Mouse (Mus musculus) Muller cell, postnatal 12 days (primary cell): Measurements from ENCODE around the gene Sebox.
A peak's percentile ranks its signal among the peaks of the same experiment; 100 is the strongest.

Experiments
- DNase-seq: peaks from one replicate; pipeline ENCODE4 v3.0.0-alpha.2; 2015; ENCODE audit errors: inconsistent ontology term

Gene Sebox

DNA sequence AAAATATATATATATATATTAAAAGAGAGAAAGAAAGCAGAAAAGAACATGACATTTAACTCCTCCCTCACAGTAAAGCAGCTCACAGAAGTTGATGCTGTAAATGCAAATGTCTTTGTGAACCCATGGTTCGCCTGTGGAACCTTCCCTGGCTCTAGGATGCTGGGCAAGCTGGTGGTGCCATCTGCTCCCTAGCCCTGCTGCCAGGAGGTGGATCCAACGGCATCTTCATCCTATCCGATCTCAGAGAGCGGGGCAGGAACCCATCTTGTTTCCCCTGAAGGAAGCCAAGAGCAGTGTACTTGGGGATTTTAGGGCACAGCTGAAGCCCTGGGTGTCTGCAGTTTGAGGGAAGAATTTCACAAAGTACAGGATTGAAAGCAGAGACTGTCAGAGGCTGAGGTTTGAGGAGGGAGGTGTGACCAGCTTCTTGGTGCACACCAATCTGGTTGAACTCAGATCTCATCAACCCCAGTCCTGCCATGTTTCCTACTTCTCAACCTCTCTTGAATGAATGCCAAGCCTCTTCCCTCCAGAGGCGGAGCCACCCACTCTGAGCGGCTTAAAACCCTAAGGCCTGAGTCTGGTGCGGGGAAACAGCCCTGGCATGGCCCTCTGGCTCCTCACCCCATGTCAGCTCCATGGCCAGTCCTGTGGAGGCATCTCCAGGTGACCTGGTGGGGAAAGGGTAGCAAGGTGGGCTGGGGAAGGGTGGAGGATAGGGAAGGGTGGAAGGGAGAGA is at the start of gene Sebox:
Gene Sebox (plus strand): TSS at position 539 of the 742 bp plus-strand sequence.
- no peak for DNase-seq

DNA sequence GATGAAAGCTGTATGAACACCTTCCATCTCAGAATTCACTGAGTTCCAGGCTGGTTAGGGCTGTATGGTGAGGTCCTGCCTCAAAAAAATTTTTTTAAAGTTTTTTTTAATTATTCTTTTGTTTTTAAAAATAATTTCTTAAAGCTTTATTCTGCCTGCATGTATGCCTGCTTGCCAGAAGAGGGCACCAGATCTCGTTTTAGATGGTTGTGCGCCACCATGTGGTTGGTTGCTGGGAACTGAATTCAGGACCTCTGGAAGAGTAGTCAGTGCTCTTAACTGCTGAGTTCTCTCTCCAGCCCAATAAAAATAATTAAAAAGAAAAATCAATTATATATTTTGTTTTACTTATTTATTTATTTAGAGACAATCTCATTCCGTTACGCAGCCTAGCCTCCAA is 49.6 kb upstream of the Sebox start:
- DNase-seq = peak; percentile 36

DNA sequence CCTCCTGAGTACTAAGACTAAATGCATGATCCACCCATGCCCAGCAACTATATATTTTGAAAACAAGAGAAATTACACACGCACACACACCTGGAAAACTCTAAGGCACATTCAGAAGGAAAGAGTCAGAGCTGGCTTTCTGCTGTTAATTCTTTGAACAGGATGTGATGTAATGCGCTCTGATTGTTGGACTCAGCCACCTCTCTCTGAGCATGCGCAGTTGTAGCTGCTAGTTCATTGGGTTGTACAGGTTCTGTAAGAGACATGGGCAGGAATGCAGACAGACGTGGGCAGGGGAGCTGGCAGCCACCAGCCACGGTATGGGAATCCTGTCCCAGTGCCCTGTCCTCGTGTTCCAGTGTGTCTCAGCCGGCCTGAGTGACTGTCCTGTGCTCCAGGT is 49.0 kb upstream of the Sebox start:
- no peak for DNase-seq

DNA sequence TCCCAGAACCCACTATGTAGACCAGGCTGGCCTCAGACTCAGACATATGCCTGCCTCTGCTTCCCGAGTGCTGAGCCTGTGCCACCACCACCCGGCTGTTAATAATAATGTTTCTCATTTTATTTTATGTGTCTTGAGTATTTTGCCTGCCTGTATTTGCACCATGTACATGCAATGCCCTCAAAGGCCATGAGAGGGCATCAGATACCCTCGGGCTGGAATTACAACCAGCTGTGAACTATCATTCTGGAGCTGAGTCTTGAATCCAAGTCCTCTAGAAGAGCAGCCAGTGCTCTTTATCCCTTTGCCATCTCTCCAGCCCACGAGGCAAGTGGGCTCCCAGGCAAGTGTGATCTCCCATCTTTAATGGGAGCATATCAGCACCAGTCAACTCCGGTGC is 47.9 kb upstream of the Sebox start:
- no peak for DNase-seq

- no peak for DNase-seq
Observed at GRCm38 (mm10) chr11:78458740-78459139, 44.5 kb upstream of the Sebox start.

DNA sequence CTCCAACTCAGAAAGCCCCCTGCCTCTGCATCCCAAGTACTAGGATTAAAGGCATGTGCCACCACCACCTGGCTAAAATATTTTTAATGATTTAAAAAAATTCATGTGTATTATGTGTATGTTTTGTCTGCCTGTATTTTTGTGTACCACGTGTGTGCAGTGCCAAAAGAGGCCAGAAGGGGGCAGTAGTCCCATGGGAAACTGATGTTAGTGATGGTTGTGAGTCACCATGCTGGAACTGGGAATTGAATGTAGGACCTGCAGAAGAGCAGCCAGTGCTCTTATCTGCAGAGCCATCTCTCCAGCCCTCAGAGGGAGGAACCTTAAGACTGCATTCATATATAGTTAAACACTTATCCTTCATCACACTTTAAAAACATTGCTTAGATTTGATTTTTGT is 41.4 kb upstream of the Sebox start:
- DNase-seq = no peak

DNA sequence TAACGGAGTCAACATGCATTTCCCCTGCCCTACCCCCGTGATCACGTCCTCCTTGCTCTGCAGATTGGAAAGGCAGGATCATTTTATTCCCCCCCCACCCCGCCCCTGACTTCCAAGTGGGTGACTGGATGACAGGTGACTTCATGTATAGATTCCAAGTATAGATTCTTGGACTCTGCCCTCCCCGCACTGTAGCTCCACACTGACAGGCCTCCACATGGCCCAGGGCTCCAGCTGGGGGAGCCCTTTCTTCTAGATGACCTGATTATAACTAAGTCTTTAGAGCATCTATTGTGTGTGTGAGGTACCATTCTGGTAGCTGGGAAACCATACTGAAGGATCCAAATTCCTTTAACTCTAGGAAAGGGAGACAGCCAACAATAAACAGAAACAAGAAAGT is 40.6 kb upstream of the Sebox start:
- no peak for DNase-seq

DNA sequence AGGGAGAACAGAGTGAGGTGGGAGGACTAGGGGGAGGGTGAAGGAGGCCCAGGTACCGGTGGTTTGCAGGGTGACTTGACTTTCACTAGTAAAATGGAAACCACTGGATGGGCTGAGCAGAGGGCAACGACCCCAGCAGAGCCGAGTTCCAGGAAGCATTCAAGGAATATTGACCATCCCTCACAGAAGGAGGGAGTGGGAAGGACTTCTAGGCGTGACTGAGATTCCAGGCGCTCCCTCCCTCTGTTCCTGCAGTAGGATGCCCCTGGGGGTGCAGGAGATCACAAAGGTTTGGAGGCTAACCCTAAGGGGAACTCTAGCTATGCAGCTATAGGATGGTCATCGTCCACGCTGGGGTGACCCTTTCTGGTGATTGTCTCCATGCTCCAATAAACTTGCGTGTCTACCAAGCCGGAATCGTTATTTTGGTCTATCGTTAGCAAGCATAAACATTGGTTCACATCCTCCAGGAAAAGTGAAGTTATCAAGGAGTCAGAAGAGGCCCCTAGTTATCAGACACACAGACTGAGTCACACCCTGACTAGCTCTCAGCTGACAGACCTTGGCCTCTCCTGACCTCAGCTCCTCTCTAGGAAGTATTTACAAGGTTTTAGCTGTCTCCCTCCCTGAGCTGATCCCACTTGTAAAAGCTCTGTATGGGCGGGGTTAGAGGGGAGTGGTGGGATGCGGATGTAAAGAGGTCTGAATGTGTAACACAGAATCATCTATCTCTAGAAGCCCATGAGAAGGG is 39.8 kb upstream of the Sebox start:
- no peak for DNase-seq

DNA sequence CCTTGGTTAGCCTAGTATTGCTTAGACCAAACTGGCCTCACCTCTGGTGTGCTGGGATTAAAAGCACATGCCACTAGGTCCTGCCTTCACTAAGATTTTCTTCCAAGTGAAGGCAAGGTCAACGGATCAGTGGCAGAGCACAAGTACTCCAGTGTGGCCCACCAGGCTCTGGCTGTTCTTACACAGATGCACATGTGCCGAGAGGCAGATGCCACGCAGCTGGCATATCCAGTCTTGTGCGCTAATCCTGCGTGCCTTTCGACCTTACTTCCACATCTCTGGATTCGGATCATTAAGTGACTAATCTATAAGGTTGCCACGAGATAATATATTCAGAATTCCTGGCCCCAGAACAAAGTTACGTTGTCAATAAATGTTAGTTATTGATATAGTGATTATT is 38.1 kb upstream of the Sebox start:
- DNase-seq = no peak

- DNase-seq = peak; percentile 85
Observed at GRCm38 (mm10) chr11:78465568-78466180, 37.6 kb upstream of the Sebox start, which contains the start of gene Slc46a1. Slc46a1 (plus strand) TSS chr11:78465697.

GRCm38 (mm10) chr11:78466242-78466912 is 36.9 kb upstream of the Sebox start:
- DNase-seq = no peak

DNA sequence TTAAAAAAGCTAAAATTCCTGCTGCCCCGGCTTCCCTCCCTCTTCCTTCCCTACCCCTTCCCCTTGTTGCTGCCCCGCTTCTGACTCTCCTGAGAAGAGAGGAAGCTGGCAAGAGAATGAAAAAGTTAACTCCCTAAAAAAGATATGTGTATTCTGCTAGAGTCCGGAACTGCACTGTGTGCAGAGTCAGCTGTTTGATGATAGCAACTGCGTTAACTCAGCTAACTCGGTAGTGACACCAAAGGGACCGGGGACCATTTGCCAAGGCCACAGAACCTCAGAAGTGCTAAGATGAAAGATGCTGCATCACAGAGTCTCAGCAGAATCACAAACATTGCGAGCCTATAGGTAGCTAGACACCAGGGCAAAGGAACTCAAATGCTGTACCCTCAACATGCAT is 35.7 kb upstream of the Sebox start:
- DNase-seq = no peak

DNA sequence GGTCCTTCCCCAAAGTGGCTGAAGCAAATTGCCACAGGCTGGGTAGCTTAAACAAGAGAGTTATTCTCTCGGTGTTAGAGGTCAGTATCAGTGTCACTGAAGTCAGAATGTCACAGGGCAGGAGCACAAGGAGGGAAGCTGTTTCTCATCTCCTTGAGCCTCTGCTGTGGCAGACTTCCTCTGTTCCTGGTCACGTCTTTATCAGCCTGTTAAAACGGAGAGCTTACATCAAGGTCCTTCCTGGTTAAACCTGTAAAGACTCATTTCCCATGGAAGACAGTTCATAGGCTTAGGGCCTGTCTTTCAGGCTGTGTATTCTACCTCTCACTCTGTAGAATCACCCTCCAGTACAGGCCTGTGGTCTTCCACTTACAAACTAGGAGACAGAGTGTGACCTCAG is 35.3 kb upstream of the Sebox start:
- DNase-seq = no peak

DNA sequence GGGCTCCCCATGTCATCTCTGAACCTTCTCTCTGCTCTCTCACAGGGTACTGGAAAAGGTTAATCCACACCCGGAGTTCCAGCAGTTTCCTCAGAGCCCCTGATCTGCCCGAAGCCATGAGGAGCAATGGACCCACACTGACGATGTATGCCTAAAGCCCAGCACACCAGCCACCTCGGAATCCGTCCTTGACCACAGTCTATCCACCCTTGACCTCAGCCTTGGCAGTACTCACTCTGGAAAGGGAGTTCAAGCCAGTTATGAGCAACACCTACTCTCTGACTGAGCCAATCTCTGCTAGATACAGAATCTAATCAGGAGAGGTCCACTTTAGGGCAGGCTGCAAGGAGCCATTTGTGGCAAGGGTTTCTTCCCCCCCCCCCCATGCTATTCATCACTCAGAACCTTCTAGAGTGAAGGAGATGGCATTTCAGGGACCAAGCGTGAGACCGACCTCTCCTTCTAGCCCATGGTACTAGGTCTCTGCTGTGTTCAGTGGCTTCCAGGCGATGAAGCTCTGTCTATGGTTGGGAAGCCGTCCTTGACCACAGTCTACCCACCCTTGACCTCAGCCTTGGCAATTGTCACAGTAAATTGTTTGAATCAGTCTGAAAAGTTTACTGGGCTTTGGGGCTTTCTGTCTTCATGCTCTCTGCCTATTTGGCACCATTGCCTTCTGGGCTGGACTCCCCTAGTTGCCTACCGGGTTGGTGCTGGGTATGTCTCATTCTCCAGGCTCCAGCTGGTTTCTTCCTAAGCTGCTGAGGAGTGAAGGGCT is 31.7 kb upstream of the Sebox start:
- peak; percentile 12 for DNase-seq

DNA sequence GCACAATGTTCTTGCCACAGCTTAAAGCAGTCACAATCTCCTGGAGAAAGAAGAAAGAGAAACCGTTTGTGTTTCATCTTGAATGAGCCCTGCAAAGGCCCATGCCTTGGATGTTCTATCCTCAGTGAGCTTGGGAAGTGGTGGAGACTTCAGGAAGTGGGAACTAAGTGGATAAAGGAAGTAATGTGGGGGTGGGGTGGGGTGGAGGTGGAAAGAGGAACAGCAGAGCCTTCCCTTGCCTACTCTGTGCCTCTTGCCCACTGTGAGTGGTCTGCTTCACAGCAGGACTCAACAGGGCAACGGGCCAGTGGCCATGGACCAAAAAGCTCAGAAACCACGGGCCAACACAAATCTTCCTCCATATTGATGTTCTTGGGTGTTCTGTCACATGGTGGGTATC is 28.0 kb upstream of the Sebox start:
- DNase-seq = no peak

- DNase-seq = no peak
Observed at GRCm38 (mm10) chr11:78483639-78484038, 19.6 kb upstream of the Sebox start.

DNA sequence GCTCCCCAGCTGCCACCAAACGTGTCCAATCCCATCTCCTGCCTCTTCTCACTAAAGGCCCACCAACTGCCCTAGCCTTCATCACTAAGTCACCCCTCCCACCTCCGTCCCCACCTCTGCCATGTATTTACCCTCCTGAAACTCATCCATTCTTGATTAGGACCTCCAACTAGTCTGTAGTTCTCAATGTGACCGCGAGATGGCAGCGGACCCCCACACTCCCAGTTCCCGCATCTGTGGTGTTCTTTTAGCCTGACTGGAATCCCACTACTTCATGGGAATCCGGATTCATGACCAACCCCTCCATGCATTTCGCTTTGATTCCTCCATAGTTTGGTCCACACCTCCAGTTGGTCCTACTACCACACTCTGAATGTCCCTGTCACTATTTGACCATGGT is 15.1 kb upstream of the Sebox start:
- DNase-seq = peak; percentile 64

DNA sequence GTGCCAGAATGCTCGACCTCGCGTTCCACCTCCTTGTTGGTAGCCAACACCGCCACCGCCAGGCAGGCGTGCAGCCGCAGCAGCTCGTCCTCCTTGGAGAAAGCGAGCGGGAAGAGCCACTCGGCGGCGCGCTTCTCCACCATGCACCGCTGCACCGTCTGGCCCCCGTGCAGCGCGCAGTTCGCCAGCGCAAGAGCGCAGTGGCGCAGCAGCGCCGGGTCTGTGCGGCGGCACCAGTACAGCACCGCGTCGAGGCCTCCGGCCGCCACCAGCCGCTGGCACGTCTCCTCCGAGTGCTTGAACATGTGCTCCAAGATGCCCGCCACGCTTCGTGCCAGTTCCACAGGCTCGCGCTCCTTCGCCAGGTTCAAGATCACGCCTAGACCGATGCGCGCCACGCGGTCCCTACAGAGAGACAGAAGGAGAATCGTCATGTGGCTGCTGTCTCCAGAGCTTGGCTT is 12.4 kb upstream of the Sebox start:
- DNase-seq = peak; percentile 50

GRCm38 (mm10) chr11:78495904-78496303 is 7.3 kb upstream of the Sebox start:
- peak; percentile 59 for DNase-seq

GRCm38 (mm10) chr11:78497071-78497541 is 6.1 kb upstream of the Sebox start:
- DNase-seq = no peak
